Mouse (Mus musculus): ENCODE data around the gene Prdx3.

Prdx3 gene

GRCm38 (mm10) chr19:60874064-60874694 lies at the start of gene Prdx3:
Gene Prdx3 (minus strand): TSS chr19:60874556.
- DNase-seq (ENCODE audit: low spot score in 2 of 2) = peak; percentile 74 to 89

GRCm38 (mm10) chr19:60916869-60917570 lies 42.7 kb upstream of the Prdx3 start:
- DNase-seq (ENCODE audit: low spot score in 2 of 2) = no peak

- no peak for DNase-seq (ENCODE audit: low spot score in 2 of 2)
These were observed 41.5 kb upstream of the Prdx3 start for GRCm38 (mm10) chr19:60915862-60916261.

- no peak for DNase-seq (ENCODE audit: low spot score in 2 of 2)
These were observed 40.9 kb upstream of the Prdx3 start for GRCm38 (mm10) chr19:60915236-60915635.

GRCm38 (mm10) chr19:60911653-60912052 lies 37.3 kb upstream of the Prdx3 start:
- no peak for DNase-seq (ENCODE audit: low spot score in 2 of 2)

GRCm38 (mm10) chr19:60910304-60910703 lies 35.9 kb upstream of the Prdx3 start:
- DNase-seq (ENCODE audit: low spot score in 2 of 2) = no peak

- no peak for DNase-seq (ENCODE audit: low spot score in 2 of 2)
These were observed 31.1 kb upstream of the Prdx3 start for GRCm38 (mm10) chr19:60905477-60905876.

- no peak for DNase-seq (ENCODE audit: low spot score in 2 of 2)
These were observed 29.6 kb upstream of the Prdx3 start for GRCm38 (mm10) chr19:60903971-60904370.

GRCm38 (mm10) chr19:60903139-60903538 lies 28.8 kb upstream of the Prdx3 start:
- no peak for DNase-seq (ENCODE audit: low spot score in 2 of 2)

GRCm38 (mm10) chr19:60895251-60895880 lies 21.0 kb upstream of the Prdx3 start:
- no peak for DNase-seq (ENCODE audit: low spot score in 2 of 2)

GRCm38 (mm10) chr19:60891934-60892547 lies 17.7 kb upstream of the Prdx3 start:
- DNase-seq (ENCODE audit: low spot score in 2 of 2) = peak; percentile 36 to 63

- no peak for DNase-seq (ENCODE audit: low spot score in 2 of 2)
These were observed 16.7 kb upstream of the Prdx3 start for GRCm38 (mm10) chr19:60891123-60891470.

GRCm38 (mm10) chr19:60890391-60891122 lies 16.2 kb upstream of the Prdx3 start:
- DNase-seq (ENCODE audit: low spot score in 2 of 2) = peak; percentile 41 to 55

- DNase-seq (ENCODE audit: low spot score in 2 of 2) = peak; percentile 91 to 97
These were observed 15.5 kb upstream of the Prdx3 start, which contains the start of gene Grk5 for GRCm38 (mm10) chr19:60889714-60890315. Gene Grk5 (plus strand): TSS chr19:60889749.

- DNase-seq (ENCODE audit: low spot score in 2 of 2) = peak in 1 of 2 experiments; percentile 26
These were observed 14.9 kb upstream of the Prdx3 start for GRCm38 (mm10) chr19:60889101-60889713.

GRCm38 (mm10) chr19:60887637-60888036 lies 13.3 kb upstream of the Prdx3 start:
- DNase-seq (ENCODE audit: low spot score in 2 of 2) = no peak

GRCm38 (mm10) chr19:60883129-60883528 lies 8.8 kb upstream of the Prdx3 start:
- peak in 1 of 2 experiments; percentile 15 for DNase-seq (ENCODE audit: low spot score in 2 of 2)

GRCm38 (mm10) chr19:60873501-60873900 lies 855 bp downstream of the Prdx3 start:
- DNase-seq (ENCODE audit: low spot score in 2 of 2) = no peak

- DNase-seq (ENCODE audit: low spot score in 2 of 2) = no peak
These were observed 2.1 kb downstream of the Prdx3 start for GRCm38 (mm10) chr19:60872272-60872671.

GRCm38 (mm10) chr19:60871366-60871765 lies 3.0 kb downstream of the Prdx3 start:
- DNase-seq (ENCODE audit: low spot score in 2 of 2) = no peak

GRCm38 (mm10) chr19:60870489-60870888 lies 3.9 kb downstream of the Prdx3 start:
- no peak for DNase-seq (ENCODE audit: low spot score in 2 of 2)

Data from cerebellum, postnatal 4 days (tissue).